Mouse (Mus musculus) heart, embryonic 16.5 days (tissue): Measurements from ENCODE around the gene Ccdc65. TPM values are rescaled to one million over a fixed set of nuclear protein-coding genes. Genes with fewer than 3 reads are reported as not detected.

Experiments used
- ATAC-seq: fragments of 200-750 bp; cut with Nextera tagmentation; replicated peaks from 2 replicates; pipeline ENCODE4 v1.8.0; 2017; ENCODE audit warnings: moderate number of reproducible peaks; ENCODE audit not compliant: insufficient read depth, low FRiP score; ENCODE audit errors: extremely low read depth
- H3K27ac ChIP-seq: fragments of 300-500 bp; sonication (generic); 2 replicates; pipeline ENCODE4 v1.5.1; 2014; ENCODE audit warnings: mild to moderate bottlenecking, low read length, control low read depth, moderate library complexity
- H3K27me3 ChIP-seq: fragments of 300-500 bp; sonication (generic); 2 replicates; pipeline ENCODE4 v1.6.1; 2014; ENCODE audit warnings: low read length, mixed read lengths; ENCODE audit not compliant: control insufficient read depth, insufficient read depth
- H3K36me3 ChIP-seq: fragments of 300-500 bp; sonication (generic); 2 replicates; pipeline ENCODE4 v1.6.1; 2014; ENCODE audit not compliant: control insufficient read depth, insufficient read depth
- H3K4me1 ChIP-seq: fragments of 300-500 bp; sonication (generic); 2 replicates; pipeline ENCODE4 v1.6.1; 2014; ENCODE audit warnings: low read length, mixed read lengths; ENCODE audit not compliant: control insufficient read depth, insufficient read depth
- H3K4me2 ChIP-seq: fragments of 300-500 bp; sonication (generic); 2 replicates; pipeline ENCODE4 v1.6.1; 2014; ENCODE audit warnings: low read depth, mild to moderate bottlenecking, control low read depth, low read length
- H3K4me3 ChIP-seq: fragments of 300-500 bp; sonication (generic); 2 replicates; pipeline ENCODE4 v1.5.1; 2014; ENCODE audit warnings: mild to moderate bottlenecking, control low read depth, low read length
- H3K9ac ChIP-seq: fragments of 300-500 bp; sonication (generic); 2 replicates; pipeline ENCODE4 v1.6.1; 2014; ENCODE audit warnings: low read length, control low read depth
- H3K9me3 ChIP-seq: fragments of 300-500 bp; sonication (generic); replicated peaks from 2 replicates; pipeline ENCODE4 v1.6.1; 2016; ENCODE audit warnings: low read length; ENCODE audit not compliant: control insufficient read depth
- WGBS: fragments of 180-500 bp; shearing (Covaris S2); extraction: QIAGEN DNeasy Blood & Tissue Kit; methylation state at CpG from one replicate; pipeline ENCODE4 v1.1.7; 2014; 5-methylcytosine and 5-hydroxymethylcytosine counted together
- polyA plus RNA-seq: library from polyadenylated mRNA; unstranded; fragments of >200 nt; fragmentation: Nextera tagmentation; extraction: Ambion mirVana; gene quantifications from 2 replicates; pipeline ENCODE4 v1.2.1, GENCODE M21; 2015

Ccdc65 gene
- polyA plus RNA-seq, 1 experiment from 2014 or later, result 1.0 TPM

DNA sequence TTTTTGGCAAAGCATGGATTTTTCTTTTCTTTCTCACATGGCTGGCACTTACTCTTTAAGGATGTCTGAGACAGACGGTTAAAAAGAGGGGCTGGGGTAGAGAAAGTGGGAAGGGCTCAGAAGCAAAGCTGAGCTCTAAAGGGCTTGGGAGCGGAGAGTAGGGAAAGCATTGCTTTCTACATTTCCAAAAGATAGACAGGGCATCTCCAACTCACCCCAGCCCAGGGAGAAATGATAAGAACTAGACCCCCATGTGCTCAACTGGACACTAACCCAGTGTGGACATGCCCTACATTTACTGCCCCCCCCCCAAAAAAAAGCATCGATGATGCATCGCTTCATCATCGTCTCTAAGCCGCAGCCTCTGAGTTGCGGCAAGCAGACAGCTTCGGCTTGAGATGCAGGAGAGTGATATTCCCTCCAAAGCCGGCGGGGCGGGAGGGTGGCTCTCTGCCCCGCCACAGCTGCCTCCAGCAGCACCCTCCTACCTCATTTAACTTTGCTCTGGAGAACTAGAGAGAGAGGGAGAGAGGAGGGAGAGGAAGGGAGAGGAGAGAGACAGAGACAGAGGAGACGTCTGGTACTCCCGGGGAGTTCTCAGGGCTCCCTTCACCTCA, 32.3 kb upstream of the Ccdc65 start:
- no peaks in the 10 kb centered on the region for H3K36me3 ChIP-seq
- H3K27ac ChIP-seq, result no peak overlapping the region
- H3K27me3 ChIP-seq, result peaks cover 30% of the 10 kb centered on the region
- H3K4me3 ChIP-seq, result peak overlapping the region; percentile 58
- no peak for ATAC-seq
- 10% methylated on average over 14 of the region's 14 CpGs for WGBS
- no peaks in the 10 kb centered on the region for H3K9me3 ChIP-seq
- H3K4me2 ChIP-seq, result peak overlapping the region; percentile 93
- H3K9ac ChIP-seq, result peak overlapping the region; percentile 20; the same call in 1 of the 2 replicates
- peaks cover 25% of the 10 kb centered on the region for H3K4me1 ChIP-seq

GRCm38 (mm10) chr15:98676471-98676870, 31.5 kb upstream of the Ccdc65 start:
- WGBS, result 3% methylated on average over 9 of the region's 9 CpGs
- H3K36me3 ChIP-seq, result no peaks in the 10 kb centered on the region
- H3K27me3 ChIP-seq, result peaks cover 30% of the 10 kb centered on the region
- no peak overlapping the region for H3K27ac ChIP-seq
- H3K9ac ChIP-seq, result peak overlapping the region; percentile 41
- no peak; the same call in 1 of the 2 replicates for ATAC-seq
- H3K4me3 ChIP-seq, result peak overlapping the region; percentile 58
- H3K4me1 ChIP-seq, result peaks cover 25% of the 10 kb centered on the region
- H3K4me2 ChIP-seq, result peak overlapping the region; percentile 93
- H3K9me3 ChIP-seq, result no peaks in the 10 kb centered on the region

- Histone ChIP-seq H3K9me3 (no peaks in the 10 kb centered on the region), H3K27ac (no peak within 1 kb of the TSS), H3K4me1 (peaks cover 24% of the 10 kb centered on the region), H3K4me2 (peak within 1 kb of the TSS; percentile 93), H3K4me3 (peak within 1 kb of the TSS; percentile 58), H3K9ac (peak within 1 kb of the TSS; percentile 41), H3K27me3 (peaks cover 30% of the 10 kb centered on the region), H3K36me3 (no peaks in the 10 kb centered on the region)
- ATAC-seq, result peak; percentile 97
- under 1% methylated on average over 37 of the region's 37 CpGs for WGBS
Observed at GRCm38 (mm10) chr15:98676940-98677728, 30.9 kb upstream of the Ccdc65 start, which contains the start of gene Rnd1. Gene Rnd1 (minus strand): TSS chr15:98677461.

- H3K4me2 ChIP-seq, result no peak overlapping the region
- no peak overlapping the region for H3K27ac ChIP-seq
- no peak overlapping the region for H3K9ac ChIP-seq
- 59% methylated on average over 7 of the region's 7 CpGs for WGBS
- no peak overlapping the region for H3K4me3 ChIP-seq
- no peaks in the 10 kb centered on the region for H3K36me3 ChIP-seq
- ATAC-seq, result no peak
- no peaks in the 10 kb centered on the region for H3K9me3 ChIP-seq
- peaks cover 30% of the 10 kb centered on the region for H3K27me3 ChIP-seq
- H3K4me1 ChIP-seq, result peaks cover 16% of the 10 kb centered on the region
Observed at GRCm38 (mm10) chr15:98677977-98678376, 30.0 kb upstream of the Ccdc65 start.

DNA sequence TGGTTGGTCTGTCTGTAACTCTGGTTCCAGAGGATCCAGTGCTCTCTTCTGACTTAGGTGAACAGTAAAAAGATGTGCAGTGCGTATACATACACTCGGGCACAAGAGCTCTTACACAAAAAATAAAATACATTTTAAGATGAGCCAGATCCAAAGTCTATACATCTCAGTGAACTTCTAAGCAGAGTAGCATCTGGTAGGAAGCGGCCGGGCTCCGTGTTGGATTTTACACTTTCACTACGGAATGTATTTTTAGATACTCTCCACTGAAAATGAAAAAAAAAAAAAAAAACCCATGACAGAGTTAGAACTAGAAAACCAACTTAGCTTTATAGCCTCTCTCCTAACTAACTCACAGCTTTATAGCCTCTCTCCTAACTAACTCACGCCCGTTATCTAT, 27.3 kb upstream of the Ccdc65 start:
- peaks cover 10% of the 10 kb centered on the region for H3K4me1 ChIP-seq
- peaks cover 13% of the 10 kb centered on the region; the same call in 1 of the 2 replicates for H3K27me3 ChIP-seq
- H3K36me3 ChIP-seq, result no peaks in the 10 kb centered on the region
- no peak overlapping the region for H3K4me3 ChIP-seq
- no peak overlapping the region for H3K4me2 ChIP-seq
- H3K27ac ChIP-seq, result no peak overlapping the region
- H3K9ac ChIP-seq, result no peak overlapping the region
- H3K9me3 ChIP-seq, result no peaks in the 10 kb centered on the region
- ATAC-seq, result no peak
- WGBS, result 69% methylated on average over 8 of the region's 8 CpGs

GRCm38 (mm10) chr15:98681633-98682032, 26.4 kb upstream of the Ccdc65 start:
- Histone ChIP-seq H3K4me1 (peaks cover 4% of the 10 kb centered on the region), H3K36me3 (no peaks in the 10 kb centered on the region), H3K9ac (no peak overlapping the region), H3K9me3 (no peaks in the 10 kb centered on the region), H3K4me2 (no peak overlapping the region), H3K27me3 (0 out of 2 replicates have a peak, but pooled peaks cover 5% of the 10 kb centered on the region), H3K27ac (no peak overlapping the region), H3K4me3 (no peak overlapping the region)
- 77% methylated on average over 7 of the region's 7 CpGs for WGBS
- ATAC-seq, result no peak

DNA sequence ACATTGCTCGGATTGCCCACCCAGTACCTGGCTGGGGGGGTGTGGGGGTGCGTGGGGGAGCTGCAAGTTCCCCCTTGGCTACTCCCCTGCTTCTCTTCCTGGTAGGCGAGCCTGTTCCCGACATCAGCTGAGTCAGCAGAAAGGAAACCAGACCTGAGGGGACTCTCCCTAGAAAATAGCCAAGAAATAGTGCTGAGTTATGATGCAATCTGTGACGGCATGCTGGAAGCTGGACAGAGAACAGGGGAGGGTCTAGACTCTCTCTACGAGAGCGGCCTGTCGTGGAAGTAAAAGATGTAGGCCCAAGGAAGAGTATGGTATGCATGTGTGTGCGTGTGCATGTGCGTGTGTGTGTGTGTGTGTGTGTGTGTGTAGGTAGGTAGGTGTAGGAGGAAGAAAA, 24.8 kb upstream of the Ccdc65 start:
- Histone ChIP-seq H3K4me1 (no peaks in the 10 kb centered on the region), H3K9ac (no peak overlapping the region), H3K27me3 (0 out of 2 replicates have a peak, but pooled peaks cover 2% of the 10 kb centered on the region), H3K4me3 (no peak overlapping the region), H3K9me3 (no peaks in the 10 kb centered on the region), H3K4me2 (no peak overlapping the region), H3K36me3 (no peaks in the 10 kb centered on the region), H3K27ac (no peak overlapping the region)
- ATAC-seq, result 0 out of 2 replicates have a peak, but pooled peaks have one; percentile 45
- 51% methylated on average over 10 of the region's 10 CpGs for WGBS

- 82% methylated on average over 1 of the region's 1 CpGs for WGBS
- no peaks in the 10 kb centered on the region for H3K9me3 ChIP-seq
- no peak overlapping the region for H3K4me2 ChIP-seq
- H3K27ac ChIP-seq, result no peak overlapping the region
- no peak overlapping the region for H3K9ac ChIP-seq
- no peaks in the 10 kb centered on the region for H3K27me3 ChIP-seq
- H3K4me3 ChIP-seq, result no peak overlapping the region
- H3K36me3 ChIP-seq, result no peaks in the 10 kb centered on the region
- ATAC-seq, result no peak
- H3K4me1 ChIP-seq, result no peaks in the 10 kb centered on the region
Observed at GRCm38 (mm10) chr15:98683746-98684145, 24.3 kb upstream of the Ccdc65 start.

DNA sequence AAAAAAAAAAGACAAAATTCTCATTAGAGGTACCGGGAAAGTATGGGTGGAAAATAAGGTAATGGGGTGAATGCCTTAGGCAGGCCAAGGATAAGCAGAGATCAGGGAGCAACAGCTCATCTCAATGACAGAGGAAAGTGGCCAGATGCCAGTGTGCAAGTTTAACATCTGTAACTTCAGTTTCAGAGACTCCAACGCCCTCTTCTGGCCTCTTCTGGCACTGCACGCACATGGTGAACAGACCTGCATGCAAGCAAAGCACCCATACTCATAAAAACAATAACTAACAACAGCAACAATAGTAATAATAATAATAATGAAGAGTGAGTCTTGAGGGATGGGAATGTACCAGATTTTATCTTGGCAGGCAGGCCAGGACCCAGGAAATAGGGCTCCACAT, 22.1 kb upstream of the Ccdc65 start:
- H3K4me1 ChIP-seq, result peaks cover 6% of the 10 kb centered on the region
- H3K4me3 ChIP-seq, result no peak overlapping the region
- H3K4me2 ChIP-seq, result no peak overlapping the region
- H3K9ac ChIP-seq, result no peak overlapping the region
- H3K27ac ChIP-seq, result no peak overlapping the region
- ATAC-seq, result no peak
- no peaks in the 10 kb centered on the region for H3K27me3 ChIP-seq
- H3K36me3 ChIP-seq, result no peaks in the 10 kb centered on the region
- WGBS, result 66% methylated on average over 3 of the region's 3 CpGs
- H3K9me3 ChIP-seq, result no peaks in the 10 kb centered on the region
